Mouse (Mus musculus) gastrocnemius, postnatal 25 days (tissue): Measurements from ENCODE around the gene Slc2a3. TPM values are rescaled to one million over a fixed set of nuclear protein-coding genes. Genes with fewer than 3 reads are reported as not detected.
"Not testable (repeated sequence)": the region's sequence is repeated elsewhere in the genome, so short reads cannot be mapped to it uniquely, and the experiment has no call there.

Source experiments
- DNase-seq: peaks from one replicate; pipeline ENCODE4 v3.0.0; 2022
- total RNA-seq, 2 experiments: library from RNA; stranded (reverse); gene quantifications; 1 replicate in 1 of 2; 2 replicates in 1 of 2; pipeline ENCODE4 v1.2.3; 2021

Slc2a3 gene
- total RNA-seq, 2 experiments from 2014 or later: 0.88 to 1.4 TPM

- no peak for DNase-seq
Observed at GRCm38 (mm10) chr6:122764446-122765297, 36.8 kb downstream of the Slc2a3 start.

DNA sequence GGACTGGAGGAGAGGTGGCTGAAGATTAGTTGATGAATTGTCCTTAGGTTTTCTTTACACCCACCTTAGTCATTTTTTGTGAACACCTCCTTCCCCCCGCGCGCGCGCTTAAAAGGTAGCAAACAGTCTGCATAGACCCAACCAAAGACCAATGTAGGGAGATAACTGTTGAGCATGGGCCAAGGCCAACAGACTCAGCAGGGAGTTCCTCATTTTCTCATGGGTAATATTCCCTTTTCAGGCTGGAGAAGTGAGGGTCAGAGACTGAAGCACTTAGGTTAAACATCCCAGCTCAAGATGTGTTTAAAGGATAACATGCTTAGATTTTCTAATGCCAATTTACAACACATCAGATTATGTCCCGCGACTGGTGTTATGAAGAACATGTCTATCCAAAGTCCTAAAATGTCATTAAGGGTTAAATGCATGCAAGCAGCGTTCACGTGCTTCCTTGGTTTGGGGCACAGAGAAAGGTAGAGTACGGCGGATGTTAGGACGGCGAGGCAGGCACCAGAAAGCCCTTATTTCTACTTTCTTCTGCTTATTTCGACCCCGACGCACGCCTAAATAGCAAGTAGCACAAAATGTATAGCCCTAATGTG, 37.5 kb downstream of the Slc2a3 start:
- DNase-seq: no peak

- DNase-seq: no peak
Observed at GRCm38 (mm10) chr6:122762952-122763700, 38.3 kb downstream of the Slc2a3 start.

DNA sequence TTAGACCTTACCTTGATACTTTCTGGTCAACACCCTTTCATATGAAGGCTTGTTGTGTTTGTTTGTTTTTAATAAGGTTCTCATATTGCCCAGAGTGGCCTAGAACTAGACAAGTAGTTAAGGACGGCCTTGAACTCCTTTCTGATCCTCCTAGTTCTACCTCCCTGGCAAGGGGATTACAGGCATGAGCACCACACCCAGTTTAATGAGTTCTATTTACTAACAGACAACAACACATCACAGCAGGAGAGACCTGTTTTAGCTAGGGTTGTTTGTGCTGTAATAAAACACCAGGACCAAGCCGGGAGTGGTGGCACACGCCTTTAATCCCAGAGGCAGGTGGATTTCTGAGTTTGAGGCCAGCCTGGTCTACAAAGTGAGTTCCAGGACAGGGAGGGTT, 39.0 kb downstream of the Slc2a3 start:
- DNase-seq: no peak

DNA sequence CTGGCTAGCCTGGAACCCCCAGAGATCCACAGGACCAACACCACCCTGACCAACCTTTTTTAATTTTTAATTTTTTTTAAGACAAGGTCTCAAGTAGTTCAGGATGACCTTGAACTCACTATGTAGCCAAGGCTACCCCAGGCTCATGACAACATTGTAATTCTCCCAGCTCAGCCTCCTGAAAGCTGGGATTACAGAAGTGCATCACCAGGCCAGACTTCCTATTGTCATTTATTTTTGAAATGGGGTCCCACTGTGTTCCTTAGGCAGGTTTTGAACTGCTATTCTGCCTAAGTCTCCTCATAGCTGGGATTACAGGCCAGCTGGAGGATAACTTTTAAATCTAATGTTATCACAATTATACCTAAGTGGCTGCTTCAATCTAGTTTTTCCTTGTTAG, 39.5 kb downstream of the Slc2a3 start:
- no peak for DNase-seq

DNA sequence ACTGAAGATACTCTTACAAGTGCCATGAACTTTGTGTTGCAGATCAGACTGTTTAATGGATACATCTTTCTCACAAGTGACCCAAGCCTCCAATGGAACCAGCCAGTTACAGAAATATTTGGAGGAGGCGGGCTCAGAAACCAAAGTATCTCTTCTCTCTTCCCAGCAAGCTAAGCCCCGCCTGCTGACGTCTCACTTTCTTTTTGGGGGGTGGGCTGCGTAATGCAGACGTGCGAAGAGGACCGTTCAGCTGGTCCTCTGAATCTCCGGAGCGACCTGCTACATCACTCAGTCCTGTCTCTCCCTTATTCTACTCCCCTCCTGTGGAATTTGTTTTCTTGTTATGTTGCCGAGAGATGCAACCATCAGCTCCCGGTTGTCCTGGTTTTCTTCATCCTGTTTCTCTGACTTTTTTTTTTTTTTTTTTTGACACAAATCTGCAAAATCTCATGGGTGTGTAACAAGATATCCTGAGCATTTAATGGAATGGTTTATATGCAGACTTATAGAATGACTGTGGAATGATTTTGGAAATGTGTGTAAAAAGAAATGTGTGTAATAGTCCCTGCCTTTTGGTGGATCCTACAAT, 40.3 kb downstream of the Slc2a3 start:
- DNase-seq: peak; percentile 16

GRCm38 (mm10) chr6:122758732-122759131, 42.7 kb downstream of the Slc2a3 start:
- no peak for DNase-seq

DNA sequence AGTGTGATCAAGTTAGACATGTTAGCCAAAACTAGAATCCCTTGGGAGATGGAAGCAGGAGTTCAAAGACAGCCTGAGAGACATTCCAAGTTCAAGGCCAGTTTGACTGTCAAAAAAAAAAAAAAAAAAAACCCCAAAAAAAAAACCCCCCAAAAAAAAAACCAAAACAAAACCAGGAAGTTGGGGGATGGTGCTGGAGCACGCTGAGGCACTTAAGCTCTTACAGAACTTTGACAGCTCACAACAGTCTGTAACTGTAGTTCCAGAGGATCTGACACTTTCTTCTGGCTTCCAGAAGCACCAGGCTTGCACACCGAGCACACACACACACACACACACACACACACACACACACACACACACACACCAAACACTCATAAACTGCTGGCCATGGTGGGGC, 45.5 kb downstream of the Slc2a3 start:
- no peak for DNase-seq

DNA sequence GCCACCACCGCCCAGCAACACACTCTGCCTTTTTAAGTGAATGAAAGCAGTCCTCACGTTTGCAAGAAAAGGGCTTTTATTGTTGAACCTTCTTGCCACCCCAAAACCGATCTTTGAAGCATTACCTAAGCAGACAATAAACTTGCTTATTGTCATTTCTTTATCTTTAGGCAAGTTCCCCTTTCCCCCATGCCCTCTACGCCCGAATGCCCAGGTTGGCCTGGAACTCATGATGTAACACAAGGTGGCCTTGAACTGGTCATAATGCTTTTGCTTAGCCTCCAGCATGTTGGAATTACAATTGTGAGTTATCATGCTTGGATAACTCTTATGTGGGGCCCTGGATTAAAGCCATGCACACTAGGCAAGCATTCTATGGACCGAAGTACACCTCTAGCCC, 50.9 kb downstream of the Slc2a3 start:
- no peak for DNase-seq

GRCm38 (mm10) chr6:122744505-122745249, 56.8 kb downstream of the Slc2a3 start:
- no peak for DNase-seq

DNA sequence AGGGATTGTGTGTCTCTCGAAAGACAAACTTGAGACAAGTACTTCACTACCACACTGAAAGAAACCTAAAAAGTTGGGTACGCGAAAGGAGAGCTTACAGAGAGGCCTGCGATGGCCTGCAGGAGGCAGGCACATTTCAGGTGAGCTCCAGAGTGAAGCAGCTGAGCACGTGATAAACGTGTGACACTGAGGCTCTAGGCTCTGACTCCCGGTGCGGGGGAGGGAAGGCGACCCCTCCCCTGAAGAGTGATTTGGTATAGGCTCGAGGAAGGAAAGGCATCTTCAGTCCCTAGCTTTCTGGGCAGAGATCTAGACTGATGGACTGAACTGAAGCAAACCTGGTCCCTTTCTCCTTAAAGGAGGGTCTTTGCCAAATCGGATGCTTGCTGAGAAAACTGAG, 58.1 kb downstream of the Slc2a3 start:
- no peak for DNase-seq

DNA sequence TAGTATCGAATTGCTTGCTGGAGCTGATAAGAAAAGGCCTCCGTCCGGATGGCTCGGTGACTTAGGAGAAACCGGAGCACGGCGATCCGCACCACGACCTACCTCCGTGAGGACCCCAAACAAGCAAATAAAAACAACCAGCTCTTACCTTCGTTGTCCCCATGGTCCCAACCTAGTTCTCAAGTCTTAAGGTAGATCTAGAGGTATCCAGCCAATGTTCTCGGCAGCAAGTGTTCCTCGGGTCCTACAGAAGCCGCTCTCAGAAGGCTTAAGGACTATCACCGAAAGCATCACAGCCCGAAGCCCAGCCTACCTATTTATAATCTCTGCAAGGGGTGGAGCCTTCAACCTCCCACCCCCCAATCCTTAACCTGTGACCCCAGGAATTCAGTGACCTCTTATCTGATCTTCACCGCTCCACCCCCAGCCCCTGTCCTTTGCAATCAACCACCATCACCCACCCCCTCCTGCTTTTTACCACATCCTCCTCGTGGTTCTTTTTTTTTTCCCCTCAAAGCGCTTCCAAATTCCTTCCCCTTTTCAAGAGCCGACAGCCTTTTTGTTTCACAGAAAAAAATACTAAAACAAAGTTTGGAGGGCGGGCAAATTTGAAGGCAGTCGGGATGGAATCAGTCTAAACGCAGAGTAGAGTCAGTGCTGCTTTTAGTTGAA, 59.1 kb downstream of the Slc2a3 start:
- no peak for DNase-seq

GRCm38 (mm10) chr6:122741460-122742227, 59.8 kb downstream of the Slc2a3 start:
- no peak for DNase-seq

DNA sequence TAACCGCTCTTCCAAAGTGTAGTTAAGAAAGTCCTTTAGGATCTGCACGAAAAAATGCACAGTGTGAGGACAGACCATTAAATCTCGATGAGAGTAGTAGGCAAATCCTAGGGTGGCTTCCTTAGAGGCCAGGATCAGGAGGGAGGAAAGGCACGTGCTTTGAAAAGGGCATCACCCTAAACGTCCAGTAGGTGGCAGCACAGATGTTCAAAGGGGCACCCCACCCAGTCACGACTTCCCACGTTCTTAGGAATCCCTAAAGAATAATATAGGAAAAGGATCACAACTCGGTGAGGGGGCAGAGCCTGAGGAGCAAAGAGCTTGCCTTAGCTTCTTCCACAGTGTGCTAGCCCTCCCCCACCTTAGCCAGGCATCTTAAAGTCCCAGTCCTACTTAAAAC, 61.5 kb downstream of the Slc2a3 start:
- DNase-seq: no peak

- no peak for DNase-seq
Observed at GRCm38 (mm10) chr6:122719942-122720341, 81.5 kb downstream of the Slc2a3 start.

DNA sequence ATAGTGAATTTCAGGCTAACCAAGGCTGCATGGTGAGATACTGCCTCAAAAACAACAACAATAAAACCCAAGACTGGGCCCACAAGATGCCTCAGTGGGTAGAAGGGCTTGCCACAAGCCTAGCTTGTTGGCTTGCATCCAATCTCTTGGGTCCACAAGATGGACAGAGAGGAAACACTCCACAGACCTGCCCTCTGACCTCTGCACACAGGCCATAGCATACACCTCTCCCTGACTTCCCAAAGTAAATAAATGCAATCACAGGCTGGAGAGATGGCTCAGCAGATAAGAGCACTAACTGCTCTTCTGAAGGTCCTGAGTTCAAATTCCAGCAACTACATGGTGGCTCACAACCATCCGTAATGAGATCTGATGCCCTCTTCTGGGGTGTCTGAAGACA, 83.2 kb downstream of the Slc2a3 start:
- DNase-seq: not testable (repeated sequence)

DNA sequence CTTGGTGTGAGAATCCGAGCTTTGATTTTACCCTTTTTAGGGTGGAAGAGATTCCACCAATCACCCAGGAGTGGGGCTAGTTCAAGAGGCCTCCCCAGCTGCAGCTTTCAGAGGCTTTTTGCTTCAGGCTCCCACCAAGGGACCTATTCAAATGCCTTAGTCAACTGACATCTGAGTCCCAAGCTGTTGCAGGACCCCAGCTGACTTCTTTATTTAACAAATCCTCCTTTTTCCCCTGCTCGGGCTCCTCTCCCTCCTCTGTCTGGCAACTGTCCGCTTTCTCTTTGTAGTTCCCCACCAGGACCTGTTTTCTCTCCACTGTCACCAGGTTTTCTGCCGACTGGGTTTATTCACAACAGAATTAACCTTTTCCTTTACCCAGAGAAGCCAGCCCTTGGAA, 85.6 kb downstream of the Slc2a3 start:
- no peak for DNase-seq

DNA sequence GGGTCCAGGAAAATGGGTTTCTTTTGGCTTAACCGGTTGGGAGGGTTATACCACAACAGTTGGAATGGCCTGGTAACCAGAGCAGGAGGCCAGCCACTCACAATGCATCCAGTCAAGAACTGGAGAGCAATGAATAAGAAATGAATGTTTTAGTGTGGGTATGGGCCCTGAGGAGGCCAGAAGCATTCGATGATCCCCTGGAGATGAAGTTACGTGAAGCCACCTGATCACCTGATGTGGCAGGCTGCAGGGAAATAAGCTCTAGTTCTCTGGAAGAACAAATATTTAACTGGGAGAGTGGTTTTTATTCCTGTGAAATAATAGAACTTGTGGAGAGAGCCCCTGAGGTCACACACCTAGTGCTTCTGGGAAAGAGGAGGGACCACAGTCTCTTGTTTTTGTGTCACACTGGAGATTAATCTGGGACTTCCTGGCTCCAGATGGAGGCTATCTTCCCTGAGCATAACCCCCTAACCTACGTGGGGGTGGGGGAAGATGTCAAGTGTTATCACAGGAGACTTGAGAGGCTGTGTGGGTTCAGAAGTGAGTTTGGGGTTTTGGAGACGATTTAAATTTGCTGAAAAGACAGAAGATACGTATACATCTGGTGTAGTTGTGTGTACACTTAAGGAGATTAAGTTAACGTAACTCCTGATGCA, 86.6 kb downstream of the Slc2a3 start:
- DNase-seq: no peak

DNA sequence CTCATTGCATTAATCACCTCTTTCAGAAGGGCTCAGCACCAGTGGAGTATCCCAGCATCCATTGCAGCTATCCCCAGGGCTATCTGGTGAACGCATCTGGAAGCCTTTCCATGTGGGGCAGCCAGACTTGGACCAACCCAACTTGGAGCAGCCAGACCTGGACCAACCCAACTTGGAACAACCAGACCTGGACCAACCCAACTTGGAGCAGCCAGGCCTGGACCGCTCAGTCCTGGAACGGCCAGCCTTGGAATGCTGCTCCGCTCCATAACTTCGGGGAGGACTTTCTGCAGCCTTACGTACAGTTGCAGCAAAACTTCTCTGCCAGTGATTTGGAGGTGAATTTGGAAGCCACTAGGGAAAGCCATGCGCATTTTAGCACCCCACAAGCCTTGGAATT, 88.3 kb downstream of the Slc2a3 start:
- peak; percentile 51 for DNase-seq

DNA sequence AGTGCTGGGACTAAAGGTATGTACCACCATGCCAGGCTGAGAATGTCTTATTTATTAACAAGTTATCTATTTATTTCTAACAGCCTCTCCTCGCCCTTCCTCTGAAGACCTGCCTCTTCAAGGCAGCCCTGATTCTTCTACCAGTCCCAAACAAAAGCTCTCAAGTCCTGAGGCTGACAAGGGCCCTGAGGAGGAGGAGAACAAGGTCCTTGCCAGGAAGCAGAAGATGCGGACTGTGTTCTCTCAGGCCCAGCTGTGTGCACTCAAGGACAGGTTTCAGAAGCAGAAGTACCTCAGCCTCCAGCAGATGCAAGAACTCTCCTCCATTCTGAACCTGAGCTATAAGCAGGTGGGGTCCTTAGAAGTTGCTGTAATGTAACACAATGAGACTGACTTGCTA, 90.0 kb downstream of the Slc2a3 start:
- DNase-seq: no peak
